Mouse (Mus musculus): ENCODE data around the gene Setd1a.

- TF ChIP-seq CTCF (IDR thresholded peaks at IDR 0.05; ENCODE audit: borderline replicate concordance, control insufficient read depth, extremely low read depth, insufficient read depth, low read length, poor library complexity) (no peak), POLR2A (IDR thresholded peaks at IDR 0.05; ENCODE audit: control insufficient read depth, extremely low read depth, insufficient read depth, low read length, poor library complexity) (no peak)
Observed at GRCm38 (mm10) chr7:127765756-127766155, 10.7 kb upstream of the Setd1a start.

Data from thymus, adult 2 months (tissue).